Comparison of ENCODE assay signal across 8 mouse cellular contexts in genomic region chr7:16400689-16401611, GRCm38 (mm10). TPM values are rescaled to one million over a fixed set of nuclear protein-coding genes. Genes with fewer than 3 reads are reported as not detected.
DNase-seq lines count a peak whose midpoint lies in the region; ATAC-seq lines count a peak whose summit lies in the region.

Gene Zc3h4 (plus strand): TSS chr7:16400910.

- no peaks in the 10 kb centered on the region for H3K9me3 ChIP-seq in hindbrain, embryonic 11.5 days (ENCODE audit: control insufficient read depth, low read length)

- peak within 1 kb of the TSS; percentile 99 for H3K9ac ChIP-seq in hindbrain, embryonic 11.5 days (ENCODE audit: low read depth, low read length)

- WGBS in hindbrain, embryonic 11.5 days, result under 1% methylated on average over 59 of the region's 85 CpGs

- ATAC-seq in hindbrain, embryonic 11.5 days (ENCODE audit: low FRiP score), result peak; percentile 56

- H3K27ac ChIP-seq in hindbrain, embryonic 11.5 days (ENCODE audit: low read depth, low read length), result peak within 1 kb of the TSS; percentile 100

- H3K4me1 ChIP-seq in hindbrain, embryonic 11.5 days (replicated peaks; ENCODE audit: control insufficient read depth, insufficient read depth, low read length), result peaks cover 4% of the 10 kb centered on the region; the same call in 1 of the 2 replicates

- peak within 1 kb of the TSS; percentile 86 for H3K4me3 ChIP-seq in hindbrain, embryonic 11.5 days (ENCODE audit: low read depth, low read length)

- peak within 1 kb of the TSS; percentile 83 for H3K4me2 ChIP-seq in hindbrain, embryonic 11.5 days (replicated peaks; ENCODE audit: low read depth, low read length)

- no peaks in the 10 kb centered on the region for H3K27me3 ChIP-seq in hindbrain, embryonic 11.5 days (ENCODE audit: control insufficient read depth, insufficient read depth, low read length)

- DNase-seq in NIH3T3 (ENCODE audit: low read depth), result peak; percentile 93
- DNase-seq in cerebellum, postnatal 10 days, result peak; percentile 94 to 96
- peak; percentile 83 to 88 for DNase-seq in frontal cortex, postnatal 10 days (ENCODE audit: low spot score in 2 of 2)
- peak; percentile 92 for DNase-seq in hindbrain, embryonic 11.5 days (ENCODE audit: low spot score)
- DNase-seq in layer of hippocampus, postnatal 25 days (ENCODE audit: extremely low spot score in 1 of 2, low spot score in 1 of 2), result peak; percentile 73 to 92
- peak; percentile 92 for DNase-seq in lung, postnatal 14 days
- DNase-seq in ovary, postnatal 36 days (ENCODE audit: low spot score), result peak; percentile 90
- DNase-seq in thymus, postnatal 14 days, result peak; percentile 97

- H3K36me3 ChIP-seq in hindbrain, embryonic 11.5 days (ENCODE audit: control insufficient read depth, insufficient read depth, low read length), result no peaks in the 10 kb centered on the region

RNA-seq across cellular contexts. Expression of gene Zc3h4, which starts in this region (rescaled TPM):
- polyA plus RNA-seq in hindbrain, embryonic 11.5 days (2014; fragmentation: Nextera tagmentation; extraction: Ambion mirVana), result 15.7 and 20.7 TPM in 2 replicates
- 10 to 100 TPM; 54.0 to 59.3 TPM for total RNA-seq in layer of hippocampus, postnatal 25 days (2021)

Comparison
In these comparisons a context has a peak if more than half of its experiments do, and no peak if none do; other contexts are left out.
1. Peak in every context shown above with its lines: DNase-seq, ATAC-seq, H3K4me3 ChIP-seq and H3K27ac ChIP-seq.